Comparison of ENCODE assay signal across 12 mouse cellular contexts in the genomic region with DNA sequence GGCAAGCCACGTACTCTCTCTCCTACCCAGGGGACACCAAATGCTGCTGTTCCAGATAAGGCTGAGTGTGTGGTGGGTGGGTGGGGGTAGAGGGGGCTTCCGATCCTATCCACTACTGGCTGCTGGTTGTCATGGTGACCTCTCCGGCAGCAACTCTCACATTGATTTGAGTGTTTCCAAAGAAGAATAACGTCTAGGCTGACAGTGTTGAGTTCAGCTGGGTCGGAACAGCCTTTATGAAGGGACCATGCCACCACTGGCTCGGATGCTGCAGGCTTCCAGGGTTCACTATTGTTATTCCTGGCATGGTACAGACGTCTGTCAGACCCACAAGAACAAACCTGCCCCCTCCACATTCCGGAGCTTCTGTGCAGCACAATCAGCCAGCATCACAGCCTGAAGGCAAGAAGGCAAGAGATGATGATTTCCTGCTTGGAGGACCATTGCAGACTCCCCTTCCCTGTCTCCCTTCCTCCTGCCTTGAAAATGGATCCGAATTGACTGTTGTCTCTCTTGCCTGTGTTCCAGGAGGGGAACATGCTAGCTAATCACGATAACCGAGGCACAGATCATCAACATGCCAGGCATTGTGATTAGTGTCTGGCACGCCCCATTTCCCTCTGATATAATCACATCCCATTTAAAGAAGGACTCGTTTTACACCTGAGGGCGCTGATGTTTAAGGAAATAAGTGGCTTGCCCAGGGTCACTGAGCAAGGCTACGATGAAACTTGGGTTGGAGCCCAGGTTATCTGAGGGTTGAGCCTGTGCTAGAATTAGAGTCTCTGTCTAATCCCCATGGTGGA. TPM values are rescaled to one million over a fixed set of nuclear protein-coding genes. Genes with fewer than 3 reads are reported as not detected.
A peak's percentile ranks its signal among the peaks of the same experiment; 100 is the strongest.
DNase-seq lines count a peak whose midpoint lies in the region; ATAC-seq lines count a peak whose summit lies in the region.
"Had no signal": no experiment of that assay in that cellular context is flagged by ENCODE, and none has a peak within 500 bp of the region (broad histone marks: within the 10 kb centered on the region; RNA-seq: fewer than 3 reads in every experiment).

No protein-coding gene starts in this region.

- H3K4me3 ChIP-seq in heart, embryonic 13.5 days, result peak overlapping the region; percentile 9; the same call in 1 of the 2 replicates
- no peak overlapping the region for H3K4me3 ChIP-seq in embryonic facial prominence, embryonic 14.5 days (ENCODE audit: low read depth, low read length)
- H3K4me3 ChIP-seq in hindbrain, embryonic 12.5 days, result peak overlapping the region; percentile 8; the same call in 1 of the 2 replicates
- H3K4me3 ChIP-seq in midbrain, embryonic 16.5 days (ENCODE audit: low read depth, low read length), result no peak overlapping the region; the same call in 1 of the 2 replicates
- H3K4me3 ChIP-seq: liver, embryonic 15.5 days had no signal

- 30% methylated on average over 15 of the region's 15 CpGs for WGBS in heart, embryonic 13.5 days
- 38% methylated on average over 15 of the region's 15 CpGs for WGBS in embryonic facial prominence, embryonic 14.5 days
- 31% methylated on average over 15 of the region's 15 CpGs for WGBS in hindbrain, embryonic 12.5 days
- WGBS in midbrain, embryonic 16.5 days, result 24% methylated on average over 15 of the region's 15 CpGs

- H3K9me3 ChIP-seq in heart, embryonic 13.5 days, result no peaks in the 10 kb centered on the region
- H3K9me3 ChIP-seq in embryonic facial prominence, embryonic 14.5 days (ENCODE audit: control insufficient read depth, low read length), result no peaks in the 10 kb centered on the region
- H3K9me3 ChIP-seq in hindbrain, embryonic 12.5 days (replicated peaks), result no peaks in the 10 kb centered on the region
- no peaks in the 10 kb centered on the region for H3K9me3 ChIP-seq in midbrain, embryonic 16.5 days (replicated peaks; ENCODE audit: control insufficient read depth, low read length, poor library complexity, severe bottlenecking)
- H3K9me3 ChIP-seq: liver, embryonic 15.5 days had no signal

- no peaks in the 10 kb centered on the region for H3K36me3 ChIP-seq in heart, embryonic 13.5 days
- no peaks in the 10 kb centered on the region for H3K36me3 ChIP-seq in embryonic facial prominence, embryonic 14.5 days (ENCODE audit: control insufficient read depth, insufficient read depth, low read length)
- no peaks in the 10 kb centered on the region for H3K36me3 ChIP-seq in hindbrain, embryonic 12.5 days
- H3K36me3 ChIP-seq in midbrain, embryonic 16.5 days (ENCODE audit: control insufficient read depth, insufficient read depth, low read length), result no peaks in the 10 kb centered on the region
- H3K36me3 ChIP-seq: liver, embryonic 15.5 days had no signal

- peaks cover 17% of the 10 kb centered on the region for H3K4me1 ChIP-seq in heart, embryonic 13.5 days
- peaks cover 6% of the 10 kb centered on the region; the same call in 1 of the 2 replicates for H3K4me1 ChIP-seq in embryonic facial prominence, embryonic 14.5 days (ENCODE audit: control insufficient read depth, insufficient read depth, low read length)
- peaks cover 15% of the 10 kb centered on the region for H3K4me1 ChIP-seq in hindbrain, embryonic 12.5 days
- peaks cover 15% of the 10 kb centered on the region for H3K4me1 ChIP-seq in midbrain, embryonic 16.5 days (ENCODE audit: control insufficient read depth, insufficient read depth, low read length)
- H3K4me1 ChIP-seq: liver, embryonic 15.5 days had no signal

- H3K27ac ChIP-seq in heart, embryonic 13.5 days (replicated peaks), result no peak overlapping the region
- H3K27ac ChIP-seq in embryonic facial prominence, embryonic 14.5 days (replicated peaks; ENCODE audit: low read depth, low read length), result no peak overlapping the region
- peak overlapping the region; percentile 83 for H3K27ac ChIP-seq in hindbrain, embryonic 12.5 days
- peak overlapping the region; percentile 83 for H3K27ac ChIP-seq in midbrain, embryonic 16.5 days (ENCODE audit: low read length)
- H3K27ac ChIP-seq: liver, embryonic 15.5 days had no signal

- H3K4me2 ChIP-seq in heart, embryonic 13.5 days, result peak overlapping the region; percentile 52
- no peak overlapping the region for H3K4me2 ChIP-seq in embryonic facial prominence, embryonic 14.5 days (ENCODE audit: low read depth, low read length)
- H3K4me2 ChIP-seq in hindbrain, embryonic 12.5 days (replicated peaks), result peak overlapping the region; percentile 41
- peak overlapping the region; percentile 37 for H3K4me2 ChIP-seq in midbrain, embryonic 16.5 days (ENCODE audit: low read length)
- H3K4me2 ChIP-seq: liver, embryonic 15.5 days had no signal

- H3K27me3 ChIP-seq in heart, embryonic 13.5 days (replicated peaks), result no peaks in the 10 kb centered on the region
- no peaks in the 10 kb centered on the region for H3K27me3 ChIP-seq in embryonic facial prominence, embryonic 14.5 days (replicated peaks; ENCODE audit: control insufficient read depth, insufficient read depth, low read length)
- H3K27me3 ChIP-seq in hindbrain, embryonic 12.5 days, result no peaks in the 10 kb centered on the region
- H3K27me3 ChIP-seq in midbrain, embryonic 16.5 days (ENCODE audit: control insufficient read depth, insufficient read depth, low read depth, low read length), result no peaks in the 10 kb centered on the region
- H3K27me3 ChIP-seq: liver, embryonic 15.5 days had no signal

- peak overlapping the region; percentile 56 for H3K9ac ChIP-seq in heart, embryonic 13.5 days
- H3K9ac ChIP-seq in embryonic facial prominence, embryonic 14.5 days (ENCODE audit: low read depth, low read length), result no peak overlapping the region
- H3K9ac ChIP-seq in hindbrain, embryonic 12.5 days, result peak overlapping the region; percentile 8; the same call in 1 of the 2 replicates
- H3K9ac ChIP-seq in midbrain, embryonic 16.5 days (ENCODE audit: low read depth, low read length), result peak overlapping the region; percentile 22
- H3K9ac ChIP-seq: liver, embryonic 15.5 days had no signal

- no peak for ATAC-seq in heart, embryonic 13.5 days (ENCODE audit: extremely low read depth, insufficient number of reproducible peaks, low FRiP score, low TSS enrichment)
- peak; percentile 64 for ATAC-seq in embryonic facial prominence, embryonic 14.5 days (ENCODE audit: low read depth)
- ATAC-seq in hindbrain, embryonic 12.5 days (ENCODE audit: low FRiP score), result peak; percentile 79
- peak; percentile 87 for ATAC-seq in midbrain, embryonic 16.5 days

- no peak for DNase-seq in heart, adult 18-20 months
- peak; percentile 63 for DNase-seq in embryonic facial prominence, embryonic 14.5 days (ENCODE audit: low spot score)
- no peak for DNase-seq in Muller cell, postnatal 12 days (ENCODE audit: inconsistent ontology term)
- no peak for DNase-seq in gastrocnemius, postnatal 25 days
- DNase-seq in c-Kit-positive CD71-positive TER-119-positive erythroid progenitor cells, embryonic 14.5 days (ENCODE audit: low spot score), result no peak
- DNase-seq: adrenal gland, adult 2 months; gastrocnemius, postnatal 14 days; kidney, adult 11 months had no signal

RNA-seq across cellular contexts. Expression of gene Jdp2, which starts 17.4 kb away (rescaled TPM):
- polyA plus RNA-seq in heart, embryonic 13.5 days (2015; fragmentation: Nextera tagmentation; extraction: Ambion mirVana), result 0.20 and 0.47 TPM in 2 replicates
- 10 to 100 TPM; 14.8 to 16.5 TPM for total RNA-seq in heart, adult 18-20 months (2021)
- polyA plus RNA-seq in embryonic facial prominence, embryonic 14.5 days (2014; fragmentation: Nextera tagmentation; extraction: Ambion mirVana), result 1.7 and 2.4 TPM in 2 replicates
- 0.90 and 1.1 TPM in 2 replicates for polyA plus RNA-seq in hindbrain, embryonic 12.5 days (2016; fragmentation: Nextera tagmentation; extraction: Ambion mirVana)
- 0.36 and 0.57 TPM in 2 replicates for polyA plus RNA-seq in midbrain, embryonic 16.5 days (2015; fragmentation: Nextera tagmentation; extraction: Ambion mirVana)
- 1 to 10 TPM; 5.4 to 6.8 TPM for total RNA-seq in gastrocnemius, postnatal 25 days (2021)

Comparison
In these comparisons a context has a peak if more than half of its experiments do, and no peak if none do; other contexts are left out.
1. H3K27ac ChIP-seq: peak in hindbrain, embryonic 12.5 days (single experiment) and midbrain, embryonic 16.5 days (single experiment); none in heart, embryonic 13.5 days (single experiment) and embryonic facial prominence, embryonic 14.5 days (single experiment).
2. H3K4me3 ChIP-seq: peak in heart, embryonic 13.5 days (single experiment) and hindbrain, embryonic 12.5 days (single experiment); none in embryonic facial prominence, embryonic 14.5 days (single experiment) and midbrain, embryonic 16.5 days (single experiment).